Mouse (Mus musculus) forebrain, embryonic 15.5 days (tissue): ENCODE data around the gene Fam241b. TPM values are rescaled to one million over a fixed set of nuclear protein-coding genes. Genes with fewer than 3 reads are reported as not detected.

Experiments used
- ATAC-seq: fragments of 200-750 bp; cut with Nextera tagmentation; replicated peaks from 2 replicates; pipeline ENCODE4 v1.8.0; 2017; ENCODE audit warnings: mild to moderate bottlenecking, moderate TSS enrichment, moderate library complexity
- H3K27ac ChIP-seq: fragments of 300-500 bp; sonication (generic); replicated peaks from 2 replicates; pipeline ENCODE4 v1.5.1; 2015; ENCODE audit warnings: mild to moderate bottlenecking, inconsistent platforms
- H3K27me3 ChIP-seq: fragments of 300-500 bp; sonication (generic); 2 replicates; pipeline ENCODE4 v1.6.1; 2015; ENCODE audit warnings: inconsistent platforms
- H3K36me3 ChIP-seq: fragments of 300-500 bp; sonication (generic); 2 replicates; pipeline ENCODE4 v1.6.1; 2015; ENCODE audit warnings: mild to moderate bottlenecking, inconsistent platforms
- H3K4me1 ChIP-seq: fragments of 300-500 bp; sonication (generic); 2 replicates; pipeline ENCODE4 v1.6.1; 2015; ENCODE audit warnings: inconsistent platforms
- H3K4me2 ChIP-seq: fragments of 300-500 bp; sonication (generic); replicated peaks from 2 replicates; pipeline ENCODE4 v1.6.1; 2015; ENCODE audit warnings: mild to moderate bottlenecking, inconsistent platforms
- H3K4me3 ChIP-seq: fragments of 300-500 bp; sonication (generic); 2 replicates; pipeline ENCODE4 v1.5.1; 2015; ENCODE audit warnings: mild to moderate bottlenecking, inconsistent platforms
- H3K9ac ChIP-seq: fragments of 300-500 bp; sonication (generic); replicated peaks from 2 replicates; pipeline ENCODE4 v1.6.1; 2015; ENCODE audit warnings: mild to moderate bottlenecking, inconsistent platforms
- H3K9me3 ChIP-seq: fragments of 300-500 bp; sonication (generic); 2 replicates; pipeline ENCODE4 v1.6.1; 2016; ENCODE audit warnings: inconsistent platforms
- WGBS: fragments of 180-500 bp; shearing (Covaris S2); methylation state at CpG from one replicate; pipeline ENCODE4 v1.1.7; 2015; ENCODE audit warnings: mixed read lengths; 5-methylcytosine and 5-hydroxymethylcytosine counted together
- polyA plus RNA-seq: library from polyadenylated mRNA; unstranded; fragments of >200 nt; fragmentation: Nextera tagmentation; extraction: Ambion mirVana; gene quantifications from 2 replicates; pipeline ENCODE4 v1.2.1, GENCODE M21; 2015

Gene Fam241b
- polyA plus RNA-seq, 1 experiment from 2014 or later: 150 TPM

GRCm38 (mm10) chr10:62172841-62173553 lies 29.3 kb upstream of the Fam241b start:
- H3K27ac ChIP-seq: no peak overlapping the region
- H3K9ac ChIP-seq: no peak overlapping the region
- no peaks in the 10 kb centered on the region; the same call in 1 of the 2 replicates for H3K4me1 ChIP-seq
- no peak overlapping the region for H3K4me2 ChIP-seq
- no peaks in the 10 kb centered on the region for H3K9me3 ChIP-seq
- no peak for ATAC-seq
- H3K27me3 ChIP-seq: no peaks in the 10 kb centered on the region
- 7% methylated on average over 9 of the region's 9 CpGs for WGBS
- no peaks in the 10 kb centered on the region for H3K36me3 ChIP-seq
- H3K4me3 ChIP-seq: no peak overlapping the region

- Histone ChIP-seq H3K9me3 (no peaks in the 10 kb centered on the region), H3K27me3 (no peaks in the 10 kb centered on the region), H3K4me2 (no peak overlapping the region), H3K4me1 (no peaks in the 10 kb centered on the region), H3K9ac (no peak overlapping the region), H3K27ac (no peak overlapping the region), H3K4me3 (no peak overlapping the region), H3K36me3 (no peaks in the 10 kb centered on the region)
- 60% methylated on average over 10 of the region's 10 CpGs for WGBS
- ATAC-seq: no peak
Measured at GRCm38 (mm10) chr10:62162410-62162809, 18.7 kb upstream of the Fam241b start.

- Histone ChIP-seq H3K9ac (no peak overlapping the region), H3K27me3 (no peaks in the 10 kb centered on the region), H3K4me1 (no peaks in the 10 kb centered on the region), H3K36me3 (no peaks in the 10 kb centered on the region), H3K4me3 (no peak overlapping the region), H3K27ac (no peak overlapping the region), H3K9me3 (no peaks in the 10 kb centered on the region), H3K4me2 (no peak overlapping the region)
- ATAC-seq: no peak
- WGBS: 15% methylated on average over 7 of the region's 7 CpGs
Measured at GRCm38 (mm10) chr10:62149929-62150328, 6.2 kb upstream of the Fam241b start.

GRCm38 (mm10) chr10:62147466-62148248 lies 3.9 kb upstream of the Fam241b start:
- no peaks in the 10 kb centered on the region for H3K9me3 ChIP-seq
- H3K4me3 ChIP-seq: no peak overlapping the region
- H3K27ac ChIP-seq: no peak overlapping the region
- ATAC-seq: no peak
- H3K36me3 ChIP-seq: no peaks in the 10 kb centered on the region
- H3K9ac ChIP-seq: no peak overlapping the region
- WGBS: 48% methylated on average over 12 of the region's 12 CpGs
- H3K27me3 ChIP-seq: no peaks in the 10 kb centered on the region
- H3K4me1 ChIP-seq: no peaks in the 10 kb centered on the region
- no peak overlapping the region for H3K4me2 ChIP-seq

GRCm38 (mm10) chr10:62145957-62146356 lies 2.2 kb upstream of the Fam241b start:
- Histone ChIP-seq H3K27ac (no peak overlapping the region), H3K36me3 (no peaks in the 10 kb centered on the region), H3K27me3 (no peaks in the 10 kb centered on the region), H3K9ac (no peak overlapping the region), H3K4me2 (no peak overlapping the region), H3K9me3 (no peaks in the 10 kb centered on the region), H3K4me1 (no peaks in the 10 kb centered on the region), H3K4me3 (no peak overlapping the region)
- 61% methylated on average over 5 of the region's 5 CpGs for WGBS
- ATAC-seq: no peak

GRCm38 (mm10) chr10:62138040-62138439 lies 5.7 kb downstream of the Fam241b start:
- Histone ChIP-seq H3K4me3 (no peak overlapping the region), H3K27ac (no peak overlapping the region), H3K27me3 (peaks cover 44% of the 10 kb centered on the region), H3K36me3 (no peaks in the 10 kb centered on the region), H3K9me3 (no peaks in the 10 kb centered on the region), H3K4me1 (peaks cover 5% of the 10 kb centered on the region), H3K4me2 (no peak overlapping the region), H3K9ac (no peak overlapping the region)
- ATAC-seq: no peak
- 11% methylated on average over 3 of the region's 3 CpGs for WGBS

- peaks cover 9% of the 10 kb centered on the region for H3K4me1 ChIP-seq
- 2% methylated on average over 4 of the region's 4 CpGs for WGBS
- no peaks in the 10 kb centered on the region for H3K9me3 ChIP-seq
- H3K9ac ChIP-seq: no peak overlapping the region
- no peak overlapping the region for H3K27ac ChIP-seq
- H3K27me3 ChIP-seq: peaks cover 53% of the 10 kb centered on the region
- no peak overlapping the region for H3K4me2 ChIP-seq
- ATAC-seq: no peak
- H3K4me3 ChIP-seq: no peak overlapping the region
- no peaks in the 10 kb centered on the region for H3K36me3 ChIP-seq
Measured at GRCm38 (mm10) chr10:62137150-62137549, 6.6 kb downstream of the Fam241b start.

GRCm38 (mm10) chr10:62135696-62136470 lies 7.8 kb downstream of the Fam241b start:
- no peak for ATAC-seq
- Histone ChIP-seq H3K9ac (no peak overlapping the region), H3K27me3 (peaks cover 65% of the 10 kb centered on the region), H3K27ac (no peak overlapping the region), H3K9me3 (no peaks in the 10 kb centered on the region), H3K4me1 (peaks cover 9% of the 10 kb centered on the region), H3K4me3 (no peak overlapping the region), H3K36me3 (no peaks in the 10 kb centered on the region), H3K4me2 (no peak overlapping the region)
- 5% methylated on average over 8 of the region's 8 CpGs for WGBS

GRCm38 (mm10) chr10:62132691-62133281 lies 10.9 kb downstream of the Fam241b start, which contains the start of gene Neurog3:
Gene Neurog3, plus strand, starts transcription at chr10:62133090.
- Histone ChIP-seq H3K36me3 (no peaks in the 10 kb centered on the region), H3K9me3 (no peaks in the 10 kb centered on the region), H3K4me1 (peaks cover 24% of the 10 kb centered on the region), H3K4me2 (peak within 1 kb of the TSS; percentile 31), H3K27ac (no peak within 1 kb of the TSS), H3K27me3 (peaks cover 94% of the 10 kb centered on the region), H3K9ac (no peak within 1 kb of the TSS), H3K4me3 (0 out of 2 replicates have a peak within 1 kb of the TSS, but pooled peaks have one; percentile 8)
- WGBS: 0% methylated on average over 29 of the region's 29 CpGs
- no peak for ATAC-seq

- under 1% methylated on average over 31 of the region's 32 CpGs for WGBS
- Histone ChIP-seq H3K9ac (no peak overlapping the region), H3K4me2 (peak overlapping the region; percentile 44), H3K27me3 (peaks cover 63% of the 10 kb centered on the region), H3K36me3 (no peaks in the 10 kb centered on the region), H3K4me3 (peak overlapping the region; percentile 24), H3K27ac (no peak overlapping the region), H3K9me3 (no peaks in the 10 kb centered on the region), H3K4me1 (peaks cover 27% of the 10 kb centered on the region)
- peak; percentile 66; the same call in 1 of the 2 replicates for ATAC-seq
Measured at GRCm38 (mm10) chr10:62128316-62128951, 15.3 kb downstream of the Fam241b start.

GRCm38 (mm10) chr10:62127711-62128231 lies 15.9 kb downstream of the Fam241b start:
- H3K4me3 ChIP-seq: 0 out of 2 replicates have a peak overlapping the region, but pooled peaks have one; percentile 6

More at GRCm38 (mm10) chr10:62127711-62128231, 15.9 kb downstream of the Fam241b start:
- H3K36me3 ChIP-seq: no peaks in the 10 kb centered on the region
- H3K27ac ChIP-seq: no peak overlapping the region
- WGBS: 41% methylated on average over 21 of the region's 21 CpGs
- H3K27me3 ChIP-seq: peaks cover 57% of the 10 kb centered on the region
- H3K4me2 ChIP-seq: peak overlapping the region; percentile 44
- H3K9ac ChIP-seq: no peak overlapping the region
- peaks cover 21% of the 10 kb centered on the region for H3K4me1 ChIP-seq
- no peaks in the 10 kb centered on the region for H3K9me3 ChIP-seq
- ATAC-seq: no peak
